Mouse (Mus musculus): ENCODE results near the gene Mllt11. TPM values are rescaled to one million over a fixed set of nuclear protein-coding genes. Genes with fewer than 3 reads are reported as not detected.

Gene Mllt11
- polyA plus RNA-seq, 1 experiment from 2014 or later: 11.5 TPM

DNA sequence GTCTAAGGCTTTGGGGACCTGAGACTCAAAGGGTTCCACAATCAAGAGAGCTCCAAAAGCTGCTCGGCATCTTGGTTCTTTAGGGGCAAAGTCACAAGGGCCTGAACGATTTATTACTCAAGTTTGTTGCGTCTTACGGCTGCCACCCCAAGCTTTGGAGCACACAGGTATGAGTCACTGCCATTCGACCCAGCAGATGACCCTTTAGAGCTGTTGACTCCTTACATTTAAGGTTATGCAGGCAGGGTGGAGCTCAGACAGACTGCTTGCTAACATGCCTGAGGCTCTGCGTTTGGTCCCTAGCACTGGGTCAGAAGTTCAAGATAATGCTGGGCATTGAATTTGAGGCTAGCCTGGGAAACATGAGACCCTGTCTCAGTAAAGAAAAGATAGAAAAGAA is 54.4 kb downstream of the Mllt11 start:
- Histone ChIP-seq H3K27ac (no peak overlapping the region), H3K4me3 (no peak overlapping the region), H3K27me3 (peaks cover 14% of the 10 kb centered on the region), H3K4me2 (no peak overlapping the region), H3K4me1 (peaks cover 17% of the 10 kb centered on the region), H3K9me3 (no peaks in the 10 kb centered on the region), H3K9ac (no peak overlapping the region), H3K36me3 (peaks cover 14% of the 10 kb centered on the region)
- WGBS: 55% methylated on average over 6 of the region's 6 CpGs
- ATAC-seq (ENCODE audit: insufficient number of reproducible peaks, low FRiP score, low TSS enrichment, low read depth): no peak

DNA sequence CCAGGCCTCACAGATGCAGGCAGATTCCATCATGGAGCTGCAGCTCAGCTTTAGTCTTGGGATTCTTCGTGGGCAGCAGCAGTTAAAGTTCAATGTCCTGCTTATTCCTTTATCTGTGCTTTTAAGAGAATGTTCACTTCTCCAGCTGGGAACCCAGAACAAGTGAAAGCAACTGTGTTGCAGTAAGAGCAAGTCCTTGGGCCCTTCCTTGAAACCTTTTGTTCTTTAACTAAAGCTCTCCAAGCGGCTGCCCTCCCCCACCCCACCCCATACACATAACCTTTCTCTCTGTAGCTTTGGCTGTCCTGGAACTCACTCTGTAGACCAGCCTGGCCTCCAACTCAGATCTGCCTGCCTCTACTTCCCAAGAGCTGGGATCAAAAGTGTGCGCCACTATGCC is 55.5 kb downstream of the Mllt11 start:
- H3K9me3 ChIP-seq: no peaks in the 10 kb centered on the region
- H3K4me3 ChIP-seq: no peak overlapping the region
- H3K4me1 ChIP-seq: peaks cover 20% of the 10 kb centered on the region
- no peak for ATAC-seq (ENCODE audit: insufficient number of reproducible peaks, low FRiP score, low TSS enrichment, low read depth)
- no peak overlapping the region for H3K4me2 ChIP-seq
- 68% methylated on average over 3 of the region's 3 CpGs for WGBS
- peaks cover 19% of the 10 kb centered on the region for H3K36me3 ChIP-seq
- H3K27me3 ChIP-seq: peaks cover 25% of the 10 kb centered on the region
- H3K27ac ChIP-seq: no peak overlapping the region
- H3K9ac ChIP-seq: no peak overlapping the region

DNA sequence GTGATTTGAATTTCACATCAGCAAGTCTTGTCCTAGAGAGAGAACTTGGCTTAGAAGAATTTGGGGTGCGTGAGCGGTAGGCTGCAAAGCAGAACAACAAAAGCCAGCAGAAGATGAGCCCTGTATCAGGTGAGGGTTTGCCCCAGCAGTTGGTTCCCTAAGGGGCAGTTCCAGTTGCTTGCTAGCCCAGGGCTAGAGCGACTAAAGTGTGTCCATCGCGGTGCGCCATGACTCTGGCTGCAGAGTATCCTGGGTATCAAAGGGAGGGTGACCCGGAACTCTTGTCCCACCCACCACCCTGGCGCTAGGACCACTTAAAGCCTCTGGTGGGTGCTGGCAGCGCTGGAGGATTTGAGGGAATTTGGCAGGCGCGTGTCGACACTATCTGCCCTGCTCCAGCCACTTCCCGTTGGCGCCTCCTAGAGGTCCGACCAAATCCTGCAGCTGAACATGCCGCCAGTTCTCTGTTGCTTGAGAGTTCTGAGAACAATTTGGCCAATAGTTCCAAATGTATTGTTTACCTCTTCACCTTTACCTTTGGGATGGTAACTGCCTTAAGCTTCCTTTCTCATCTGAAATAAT is 57.9 kb downstream of the Mllt11 start:
- H3K36me3 ChIP-seq: peaks cover 42% of the 10 kb centered on the region
- H3K9me3 ChIP-seq: no peaks in the 10 kb centered on the region
- H3K27ac ChIP-seq: no peak overlapping the region
- peak overlapping the region; percentile 41 for H3K4me2 ChIP-seq
- peaks cover 20% of the 10 kb centered on the region for H3K4me1 ChIP-seq
- no peak for ATAC-seq (ENCODE audit: insufficient number of reproducible peaks, low FRiP score, low TSS enrichment, low read depth)
- H3K27me3 ChIP-seq: peaks cover 44% of the 10 kb centered on the region
- peak overlapping the region; percentile 28; the same call in 1 of the 2 replicates for H3K4me3 ChIP-seq
- 22% methylated on average over 16 of the region's 16 CpGs for WGBS
- H3K9ac ChIP-seq: peak overlapping the region; percentile 20; the same call in 1 of the 2 replicates

DNA sequence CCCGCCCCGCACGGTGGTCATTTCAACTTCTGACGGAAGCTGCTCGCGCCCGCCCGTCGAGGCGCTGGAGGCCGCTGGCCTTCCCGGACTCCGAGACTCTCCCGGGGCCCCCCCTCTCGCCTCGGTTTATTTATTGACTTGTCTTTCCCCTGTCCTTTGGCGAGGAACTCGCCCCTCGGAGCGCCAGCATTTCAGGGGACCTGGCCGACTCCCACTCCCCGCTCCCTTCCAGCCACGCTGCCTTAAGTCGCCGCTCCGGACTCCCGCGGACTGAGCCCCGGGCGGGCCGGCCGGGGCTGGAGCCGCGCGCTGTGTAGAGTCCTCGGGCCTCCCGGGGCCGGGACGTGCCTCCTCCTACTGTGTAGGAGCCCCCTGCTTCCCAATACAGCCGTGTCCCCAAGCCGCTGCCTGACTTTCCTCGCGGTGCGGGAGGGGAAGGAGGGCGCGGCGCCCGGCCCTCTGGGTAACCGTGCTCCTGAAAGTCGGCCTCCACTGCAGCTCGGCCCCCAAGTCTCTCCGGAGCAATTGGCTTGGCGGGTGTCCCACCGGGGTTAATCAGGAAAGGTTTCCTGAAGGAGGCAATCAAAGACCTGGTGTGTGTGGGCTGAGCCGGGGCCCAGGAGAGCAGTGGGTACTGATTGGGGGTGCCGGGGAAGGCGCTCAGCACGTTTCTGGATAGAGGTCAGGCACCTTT is 58.6 kb downstream of the Mllt11 start:
- 22% methylated on average over 58 of the region's 58 CpGs for WGBS
- Histone ChIP-seq H3K9me3 (no peaks in the 10 kb centered on the region), H3K4me3 (peak overlapping the region; percentile 28), H3K4me2 (peak overlapping the region; percentile 41), H3K36me3 (peaks cover 49% of the 10 kb centered on the region), H3K27ac (no peak overlapping the region), H3K4me1 (peaks cover 20% of the 10 kb centered on the region), H3K9ac (peak overlapping the region; percentile 20; the same call in 1 of the 2 replicates), H3K27me3 (peaks cover 44% of the 10 kb centered on the region)
- ATAC-seq (ENCODE audit: insufficient number of reproducible peaks, low FRiP score, low TSS enrichment, low read depth): no peak

DNA sequence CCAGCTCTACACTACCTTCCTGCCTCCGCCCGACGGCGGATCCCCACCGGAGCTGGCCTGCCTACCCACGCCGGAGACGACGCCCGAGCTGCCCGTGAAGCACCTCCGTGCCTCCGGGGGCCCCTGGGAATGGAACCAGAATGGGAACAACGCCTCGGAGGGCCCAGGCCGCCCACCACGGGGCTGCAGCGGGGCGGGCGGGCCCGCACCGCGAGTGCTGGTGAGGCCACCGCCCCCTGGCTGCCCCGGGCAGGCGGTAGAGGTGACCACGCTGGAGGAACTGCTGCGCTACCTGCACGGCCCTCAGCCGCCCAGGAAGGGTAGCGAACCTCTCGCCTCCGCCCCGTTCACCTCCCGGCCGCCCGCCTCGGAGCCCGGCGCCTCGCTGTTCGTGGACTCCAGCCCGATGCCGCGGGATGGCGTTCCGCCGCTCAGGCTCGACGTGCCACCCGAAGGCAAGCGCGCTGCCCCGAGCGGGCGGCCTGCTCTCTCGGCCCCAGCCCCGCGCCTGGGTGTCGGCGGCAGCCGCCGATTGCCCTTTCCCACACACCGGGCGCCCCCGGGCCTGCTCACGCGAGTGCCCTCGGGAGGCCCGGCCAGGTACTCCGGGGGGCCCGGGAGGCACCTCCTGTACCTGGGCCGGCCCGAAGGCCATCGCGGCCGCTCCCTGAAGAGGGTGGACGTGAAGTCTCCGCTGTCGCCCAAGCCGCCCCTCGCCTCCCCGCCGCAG is 59.3 kb downstream of the Mllt11 start:
- Histone ChIP-seq H3K9me3 (no peaks in the 10 kb centered on the region), H3K36me3 (peaks cover 57% of the 10 kb centered on the region), H3K27me3 (peaks cover 44% of the 10 kb centered on the region), H3K4me1 (peaks cover 20% of the 10 kb centered on the region), H3K4me2 (no peak overlapping the region), H3K9ac (no peak overlapping the region), H3K27ac (no peak overlapping the region), H3K4me3 (peak overlapping the region; percentile 28; the same call in 1 of the 2 replicates)
- 47% methylated on average over 80 of the region's 84 CpGs for WGBS
- ATAC-seq (ENCODE audit: insufficient number of reproducible peaks, low FRiP score, low TSS enrichment, low read depth): no peak

DNA sequence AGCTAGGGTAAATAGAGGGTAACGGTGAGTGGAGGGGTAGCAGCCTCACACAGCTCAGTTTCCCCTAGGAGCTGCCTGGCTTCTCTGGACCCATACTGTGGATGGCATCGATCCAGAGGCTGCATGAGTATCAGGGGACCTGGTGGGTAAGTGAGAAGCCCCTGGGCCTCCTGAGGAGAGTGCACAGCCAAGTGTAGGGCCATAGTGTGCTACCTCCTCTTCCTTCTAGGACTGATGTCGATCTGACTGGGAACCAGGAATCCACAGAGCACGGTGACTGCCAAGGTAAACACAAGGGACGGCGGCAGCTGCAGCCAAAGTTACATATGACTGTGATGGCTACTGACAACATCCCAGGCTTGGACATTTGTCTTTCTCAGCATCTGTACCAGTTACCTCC is 60.9 kb downstream of the Mllt11 start:
- H3K4me2 ChIP-seq: no peak overlapping the region
- no peaks in the 10 kb centered on the region for H3K9me3 ChIP-seq
- peaks cover 20% of the 10 kb centered on the region for H3K4me1 ChIP-seq
- peaks cover 72% of the 10 kb centered on the region for H3K36me3 ChIP-seq
- WGBS: 64% methylated on average over 6 of the region's 6 CpGs
- H3K4me3 ChIP-seq: no peak overlapping the region
- no peak for ATAC-seq (ENCODE audit: insufficient number of reproducible peaks, low FRiP score, low TSS enrichment, low read depth)
- peaks cover 44% of the 10 kb centered on the region for H3K27me3 ChIP-seq
- no peak overlapping the region for H3K9ac ChIP-seq
- H3K27ac ChIP-seq: no peak overlapping the region

DNA sequence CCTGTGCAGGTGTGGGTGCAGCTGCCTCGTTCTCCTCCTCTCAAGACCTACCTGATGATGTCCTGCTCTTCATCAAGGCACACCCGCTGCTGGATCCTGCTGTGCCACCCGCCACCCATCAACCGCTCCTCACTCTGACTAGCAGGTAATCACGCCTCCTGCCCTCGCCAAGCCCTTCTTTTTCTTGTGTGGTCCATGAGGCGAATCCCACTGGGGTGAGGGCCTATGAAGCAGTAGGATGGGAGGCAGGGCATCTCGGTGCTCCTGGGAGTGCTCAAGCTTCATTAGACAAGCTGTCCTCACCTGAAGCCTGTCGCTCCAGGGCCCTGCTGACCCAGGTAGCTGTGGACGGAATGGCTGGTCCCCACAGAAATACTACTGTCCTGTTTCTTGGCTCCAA is 62.0 kb downstream of the Mllt11 start:
- no peak overlapping the region for H3K4me3 ChIP-seq
- H3K27ac ChIP-seq: no peak overlapping the region
- 92% methylated on average over 10 of the region's 10 CpGs for WGBS
- peaks cover 20% of the 10 kb centered on the region for H3K4me1 ChIP-seq
- ATAC-seq (ENCODE audit: insufficient number of reproducible peaks, low FRiP score, low TSS enrichment, low read depth): no peak
- no peak overlapping the region for H3K4me2 ChIP-seq
- H3K36me3 ChIP-seq: peaks cover 79% of the 10 kb centered on the region
- no peak overlapping the region for H3K9ac ChIP-seq
- no peaks in the 10 kb centered on the region for H3K9me3 ChIP-seq
- peaks cover 44% of the 10 kb centered on the region for H3K27me3 ChIP-seq

Other genes starting within 250 kb of the Mllt11 start
- 16.8 and 20.2 TPM in 2 replicates for gene Zfp687, start 216.7 kb downstream of the Mllt11 start, polyA plus RNA-seq (2015; fragmentation: Nextera tagmentation; extraction: Ambion mirVana)
- 253 and 271 TPM in 2 replicates for gene Psmd4, start 189.6 kb downstream of the Mllt11 start, polyA plus RNA-seq (2015; fragmentation: Nextera tagmentation; extraction: Ambion mirVana)
- gene Pip5k1a, start 125.2 kb downstream of the Mllt11 start, polyA plus RNA-seq (2015; fragmentation: Nextera tagmentation; extraction: Ambion mirVana): 19.4 and 22.0 TPM in 2 replicates
- gene Vps72, start 121.1 kb downstream of the Mllt11 start, polyA plus RNA-seq (2015; fragmentation: Nextera tagmentation; extraction: Ambion mirVana): 139 and 141 TPM in 2 replicates
- gene Tmod4, start 107.7 kb downstream of the Mllt11 start, polyA plus RNA-seq (2015; fragmentation: Nextera tagmentation; extraction: Ambion mirVana): 4.2 and 12.9 TPM in 2 replicates
- 61.2 and 67.2 TPM in 2 replicates for gene Scnm1, start 98.2 kb downstream of the Mllt11 start, polyA plus RNA-seq (2015; fragmentation: Nextera tagmentation; extraction: Ambion mirVana)
- 17.9 and 18.5 TPM in 2 replicates for gene Lysmd1, start 98.1 kb downstream of the Mllt11 start, polyA plus RNA-seq (2015; fragmentation: Nextera tagmentation; extraction: Ambion mirVana)
- gene Tnfaip8l2, start 89.8 kb downstream of the Mllt11 start, polyA plus RNA-seq (2015; fragmentation: Nextera tagmentation; extraction: Ambion mirVana): 6.1 and 7.1 TPM in 2 replicates
- gene Sema6c, start 71.7 kb downstream of the Mllt11 start, polyA plus RNA-seq (2015; fragmentation: Nextera tagmentation; extraction: Ambion mirVana): 9.3 and 11.2 TPM in 2 replicates
- 8.6 and 10.4 TPM in 2 replicates for gene Gabpb2, start 14.3 kb downstream of the Mllt11 start, polyA plus RNA-seq (2015; fragmentation: Nextera tagmentation; extraction: Ambion mirVana)
- 114 TPM in 2 replicates for gene Cdc42se1, start 3.4 kb downstream of the Mllt11 start, polyA plus RNA-seq (2015; fragmentation: Nextera tagmentation; extraction: Ambion mirVana)
- 0.53 and 0.76 TPM in 2 replicates for gene Gm128, start 9.4 kb upstream of the Mllt11 start, polyA plus RNA-seq (2015; fragmentation: Nextera tagmentation; extraction: Ambion mirVana)
- gene Bnipl, start 19.0 kb upstream of the Mllt11 start, polyA plus RNA-seq (2015; fragmentation: Nextera tagmentation; extraction: Ambion mirVana): 15.6 and 17.2 TPM in 2 replicates
- 49.8 and 53.1 TPM in 2 replicates for gene Mindy1, start 49.2 kb upstream of the Mllt11 start, polyA plus RNA-seq (2015; fragmentation: Nextera tagmentation; extraction: Ambion mirVana)
- gene Prune1, start 49.9 kb upstream of the Mllt11 start, polyA plus RNA-seq (2015; fragmentation: Nextera tagmentation; extraction: Ambion mirVana): 22.7 and 31.6 TPM in 2 replicates
- gene Anxa9, start 75.0 kb upstream of the Mllt11 start, polyA plus RNA-seq (2015; fragmentation: Nextera tagmentation; extraction: Ambion mirVana): 12.5 and 15.1 TPM in 2 replicates
- gene Cers2, start 82.6 kb upstream of the Mllt11 start, polyA plus RNA-seq (2015; fragmentation: Nextera tagmentation; extraction: Ambion mirVana): 154 and 157 TPM in 2 replicates
- gene Setdb1, start 125.0 kb upstream of the Mllt11 start, polyA plus RNA-seq (2015; fragmentation: Nextera tagmentation; extraction: Ambion mirVana): 35.9 and 36.9 TPM in 2 replicates
- gene 4930558C23Rik, start 170.7 kb upstream of the Mllt11 start, polyA plus RNA-seq (2015; fragmentation: Nextera tagmentation; extraction: Ambion mirVana): not detected in 2 replicates
- 49.5 and 52.3 TPM in 2 replicates for gene Arnt, start 202.2 kb upstream of the Mllt11 start, polyA plus RNA-seq (2015; fragmentation: Nextera tagmentation; extraction: Ambion mirVana)